Mouse (Mus musculus) liver, embryonic 11.5 days (tissue): ENCODE results near the gene Mcts2. TPM values are rescaled to one million over a fixed set of nuclear protein-coding genes. Genes with fewer than 3 reads are reported as not detected.

Experiments
- ATAC-seq: fragments of 200-750 bp; cut with Nextera tagmentation; replicated peaks from 2 replicates; pipeline ENCODE4 v1.8.0; 2017; ENCODE audit warnings: moderate number of reproducible peaks, mild to moderate bottlenecking, moderate TSS enrichment, moderate library complexity; ENCODE audit not compliant: low FRiP score
- DNase-seq: peaks from one replicate; pipeline ENCODE4 v3.0.0-alpha.2; 2017; ENCODE audit warnings: low spot score
- H3K27ac ChIP-seq: fragments of 300-500 bp; sonication (generic); 2 replicates; pipeline ENCODE4 v1.5.1; 2014; ENCODE audit warnings: mild to moderate bottlenecking, low read depth, low read length, control low read depth
- H3K27me3 ChIP-seq: fragments of 300-500 bp; sonication (generic); replicated peaks from 2 replicates; pipeline ENCODE4 v1.6.1; 2014; ENCODE audit warnings: low read length, mixed read lengths; ENCODE audit not compliant: control insufficient read depth, insufficient read depth
- H3K36me3 ChIP-seq: fragments of 300-500 bp; sonication (generic); 2 replicates; pipeline ENCODE4 v1.6.1; 2014; ENCODE audit warnings: mild to moderate bottlenecking, low read length, moderate library complexity, mixed read lengths; ENCODE audit not compliant: control insufficient read depth, insufficient read depth
- H3K4me1 ChIP-seq: fragments of 300-500 bp; sonication (generic); replicated peaks from 2 replicates; pipeline ENCODE4 v1.6.1; 2014; ENCODE audit warnings: low read length, mixed read lengths; ENCODE audit not compliant: control insufficient read depth, insufficient read depth
- H3K4me2 ChIP-seq: fragments of 300-500 bp; sonication (generic); 2 replicates; pipeline ENCODE4 v1.6.1; 2014; ENCODE audit warnings: mild to moderate bottlenecking, control low read depth, moderate library complexity
- H3K4me3 ChIP-seq: fragments of 300-500 bp; sonication (generic); 2 replicates; pipeline ENCODE4 v1.5.1; 2014; ENCODE audit warnings: low read depth, low read length, control low read depth
- H3K9ac ChIP-seq: fragments of 300-500 bp; sonication (generic); 2 replicates; pipeline ENCODE4 v1.6.1; 2014; ENCODE audit warnings: low read depth, low read length, control low read depth
- H3K9me3 ChIP-seq: fragments of 300-500 bp; sonication (generic); 2 replicates; pipeline ENCODE4 v1.6.1; 2016; ENCODE audit warnings: low read length, inconsistent platforms, mixed read lengths; ENCODE audit not compliant: control insufficient read depth
- WGBS: fragments of 180-500 bp; shearing (Covaris S2); extraction: QIAGEN DNeasy Blood & Tissue Kit; methylation state at CpG from one replicate; pipeline ENCODE4 v1.1.7; 2014; 5-methylcytosine and 5-hydroxymethylcytosine counted together
- polyA plus RNA-seq: library from polyadenylated mRNA; unstranded; fragments of >200 nt; fragmentation: Nextera tagmentation; extraction: Ambion mirVana; gene quantifications from 2 replicates; pipeline ENCODE4 v1.2.1, GENCODE M21; 2014

Gene Mcts2
- polyA plus RNA-seq, 1 experiment from 2014 or later = 31.5 TPM

GRCm38 (mm10) chr2:152726213-152726612, 39.4 kb downstream of the Mcts2 start:
- H3K9me3 ChIP-seq = no peaks in the 10 kb centered on the region
- H3K27me3 ChIP-seq = peaks cover 17% of the 10 kb centered on the region
- no peaks in the 10 kb centered on the region for H3K36me3 ChIP-seq
- no peak overlapping the region for H3K27ac ChIP-seq
- WGBS = 82% methylated on average over 6 of the region's 6 CpGs
- H3K9ac ChIP-seq = no peak overlapping the region
- DNase-seq = no peak
- peaks cover 34% of the 10 kb centered on the region for H3K4me1 ChIP-seq
- H3K4me3 ChIP-seq = no peak overlapping the region
- H3K4me2 ChIP-seq = no peak overlapping the region
- no peak for ATAC-seq

DNA sequence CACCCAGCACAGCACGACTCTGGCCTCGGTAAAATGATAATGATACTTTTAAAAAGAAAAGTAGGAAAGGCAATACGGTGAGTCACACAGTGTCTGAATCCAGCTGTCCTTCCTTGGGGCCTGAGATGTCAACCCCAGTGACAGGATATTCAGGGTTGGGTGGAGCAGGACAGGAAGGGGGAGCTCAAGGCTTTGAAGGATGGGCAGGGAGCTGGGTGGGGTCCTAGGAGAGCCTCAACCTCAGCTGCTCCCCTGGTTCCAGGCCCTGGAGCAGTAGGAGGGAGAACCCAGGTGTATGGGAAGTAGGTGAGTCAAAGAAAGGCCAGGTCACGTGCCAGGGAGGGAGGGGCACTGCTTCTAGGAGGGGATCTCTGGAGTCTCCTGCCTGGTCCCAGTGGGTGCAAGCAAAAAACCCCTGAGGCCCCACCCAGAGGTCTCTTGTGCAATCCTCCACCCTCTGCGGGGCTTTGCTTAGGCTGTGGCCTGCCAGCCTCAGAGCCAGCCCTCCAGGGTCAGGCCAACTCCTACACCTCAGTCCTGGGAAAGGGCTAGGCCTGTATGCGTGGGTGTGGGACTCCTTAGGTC, 40.0 kb downstream of the Mcts2 start:
- Histone ChIP-seq H3K27me3 (peaks cover 17% of the 10 kb centered on the region), H3K9ac (0 out of 2 replicates have a peak overlapping the region, but pooled peaks have one; percentile 20), H3K9me3 (no peaks in the 10 kb centered on the region), H3K4me2 (no peak overlapping the region), H3K4me1 (peaks cover 34% of the 10 kb centered on the region), H3K27ac (peak overlapping the region; percentile 5; the same call in 1 of the 2 replicates), H3K4me3 (no peak overlapping the region), H3K36me3 (no peaks in the 10 kb centered on the region)
- DNase-seq (no peak), ATAC-seq (no peak)
- WGBS = 45% methylated on average over 6 of the region's 6 CpGs

DNA sequence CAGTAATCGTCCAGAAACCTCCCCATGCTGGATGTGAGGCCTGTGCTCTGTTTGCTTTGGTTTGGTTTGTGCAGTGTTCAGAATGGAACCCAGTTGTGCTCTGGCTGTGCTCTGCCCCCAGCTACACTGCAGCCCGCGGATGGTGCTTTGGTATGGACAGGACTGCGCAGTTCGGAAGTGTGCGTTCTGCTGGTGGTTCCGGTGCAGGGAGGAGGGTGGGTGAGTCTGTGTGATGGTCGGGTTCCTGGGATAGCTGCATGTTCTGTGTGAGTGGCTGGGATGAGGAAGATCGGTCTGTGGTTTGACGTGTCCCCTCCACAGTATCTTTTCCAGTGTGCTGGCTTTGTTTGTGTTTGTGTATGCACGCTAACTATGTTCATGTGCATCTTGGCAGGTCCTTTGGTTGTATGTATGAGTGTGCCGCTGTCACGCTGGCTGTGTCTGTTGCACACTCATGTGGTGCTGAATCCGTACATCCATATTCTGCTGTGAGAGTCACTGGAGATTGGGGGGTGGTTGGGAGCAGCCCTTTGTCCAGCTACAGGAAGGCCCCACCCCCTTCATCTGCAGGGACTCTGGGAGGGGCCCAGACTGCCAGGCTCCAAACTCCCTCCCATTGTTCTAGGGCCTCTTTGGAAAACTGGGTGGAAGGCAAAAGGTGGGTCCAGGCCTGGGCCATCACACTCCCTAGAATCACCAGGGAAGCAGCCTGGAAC, 41.1 kb downstream of the Mcts2 start:
- Histone ChIP-seq H3K9me3 (no peaks in the 10 kb centered on the region), H3K27me3 (peaks cover 17% of the 10 kb centered on the region), H3K27ac (peak overlapping the region; percentile 53), H3K36me3 (no peaks in the 10 kb centered on the region), H3K9ac (no peak overlapping the region), H3K4me2 (no peak overlapping the region), H3K4me3 (no peak overlapping the region), H3K4me1 (peaks cover 34% of the 10 kb centered on the region)
- ATAC-seq (no peak), DNase-seq (no peak)
- 79% methylated on average over 14 of the region's 14 CpGs for WGBS

DNA sequence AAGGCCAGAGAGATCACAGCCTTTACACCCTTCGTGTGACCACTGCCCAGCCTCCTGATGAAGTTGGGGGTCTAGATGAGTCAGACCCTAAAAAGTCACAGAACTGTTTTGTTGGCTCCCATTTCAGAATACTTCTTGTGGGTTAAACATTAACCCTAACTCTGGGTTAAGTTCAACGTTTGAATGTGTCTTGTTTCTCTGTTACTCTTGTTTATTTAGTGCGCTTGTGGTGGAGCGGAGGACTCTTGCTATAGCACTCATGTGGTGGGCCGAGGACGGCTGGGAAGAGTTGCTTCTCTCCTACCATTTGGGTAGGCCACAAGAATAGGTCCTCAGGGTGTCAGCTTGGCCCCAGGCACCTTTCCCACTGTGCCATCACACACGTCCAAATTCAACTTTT, 41.8 kb downstream of the Mcts2 start:
- H3K27me3 ChIP-seq = peaks cover 14% of the 10 kb centered on the region
- WGBS = 69% methylated on average over 7 of the region's 7 CpGs
- DNase-seq (no peak), ATAC-seq (no peak)
- no peaks in the 10 kb centered on the region for H3K36me3 ChIP-seq
- peaks cover 34% of the 10 kb centered on the region for H3K4me1 ChIP-seq
- H3K4me3 ChIP-seq = no peak overlapping the region
- H3K9ac ChIP-seq = no peak overlapping the region
- H3K27ac ChIP-seq = peak overlapping the region; percentile 59
- H3K4me2 ChIP-seq = no peak overlapping the region
- H3K9me3 ChIP-seq = no peaks in the 10 kb centered on the region

GRCm38 (mm10) chr2:152729013-152729635, 42.3 kb downstream of the Mcts2 start:
- 29% methylated on average over 8 of the region's 8 CpGs for WGBS
- H3K4me2 ChIP-seq = peak overlapping the region; percentile 2
- peaks cover 37% of the 10 kb centered on the region for H3K4me1 ChIP-seq
- no peaks in the 10 kb centered on the region for H3K36me3 ChIP-seq
- no peak overlapping the region for H3K4me3 ChIP-seq
- H3K9ac ChIP-seq = peak overlapping the region; percentile 52
- ATAC-seq = peak; percentile 33
- H3K9me3 ChIP-seq = no peaks in the 10 kb centered on the region
- DNase-seq = no peak
- peak overlapping the region; percentile 63 for H3K27ac ChIP-seq
- H3K27me3 ChIP-seq = peaks cover 8% of the 10 kb centered on the region

DNA sequence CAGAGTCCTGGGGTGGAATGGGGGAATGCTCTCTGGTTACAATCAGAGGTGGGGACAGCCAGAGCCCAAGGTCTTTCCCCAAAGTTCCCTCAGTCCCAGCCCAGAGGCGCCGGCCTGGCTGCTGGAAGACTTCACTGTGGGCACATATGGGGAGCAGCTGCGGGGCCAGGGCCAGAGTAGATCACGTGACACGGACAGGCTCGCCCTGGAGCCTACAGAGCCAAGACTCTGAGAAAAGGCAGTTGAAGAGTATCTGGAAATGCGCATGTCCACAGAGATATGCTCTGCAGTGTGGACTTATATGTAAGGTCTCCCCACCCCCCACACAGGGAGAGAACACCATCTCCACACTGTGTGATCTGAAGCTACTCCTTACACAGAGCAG, 42.8 kb downstream of the Mcts2 start:
- H3K9me3 ChIP-seq = no peaks in the 10 kb centered on the region
- 14% methylated on average over 7 of the region's 7 CpGs for WGBS
- peaks cover 7% of the 10 kb centered on the region for H3K27me3 ChIP-seq
- peak; percentile 68 for ATAC-seq
- H3K4me1 ChIP-seq = peaks cover 41% of the 10 kb centered on the region
- peak; percentile 61 for DNase-seq
- peak overlapping the region; percentile 63 for H3K27ac ChIP-seq
- H3K36me3 ChIP-seq = no peaks in the 10 kb centered on the region
- peak overlapping the region; percentile 52 for H3K9ac ChIP-seq
- H3K4me2 ChIP-seq = peak overlapping the region; percentile 2
- no peak overlapping the region for H3K4me3 ChIP-seq

DNA sequence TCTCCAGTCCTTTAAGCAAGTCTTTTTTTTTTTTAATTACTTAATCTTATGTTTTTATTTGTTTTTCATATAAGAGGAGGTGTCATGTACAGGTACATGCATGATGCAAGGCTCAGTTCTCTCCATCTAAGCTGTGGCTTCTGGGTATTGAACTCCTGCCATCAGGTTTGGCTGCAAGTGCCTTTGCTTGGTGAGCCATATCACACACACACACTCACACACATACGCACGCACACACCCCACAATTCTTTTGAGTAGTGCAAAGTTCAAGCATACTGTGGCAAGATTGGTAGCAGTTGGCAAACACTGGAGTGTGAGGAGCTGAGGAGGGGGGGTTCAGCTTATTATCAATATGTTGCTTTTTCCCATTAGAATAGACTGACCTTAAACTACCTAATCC, 46.4 kb downstream of the Mcts2 start:
- ATAC-seq = no peak
- Histone ChIP-seq H3K27ac (no peak overlapping the region), H3K9ac (no peak overlapping the region), H3K4me2 (no peak overlapping the region), H3K27me3 (no peaks in the 10 kb centered on the region), H3K36me3 (no peaks in the 10 kb centered on the region), H3K9me3 (no peaks in the 10 kb centered on the region), H3K4me1 (peaks cover 48% of the 10 kb centered on the region), H3K4me3 (no peak overlapping the region)
- 80% methylated on average over 2 of the region's 2 CpGs for WGBS
- DNase-seq = no peak

DNA sequence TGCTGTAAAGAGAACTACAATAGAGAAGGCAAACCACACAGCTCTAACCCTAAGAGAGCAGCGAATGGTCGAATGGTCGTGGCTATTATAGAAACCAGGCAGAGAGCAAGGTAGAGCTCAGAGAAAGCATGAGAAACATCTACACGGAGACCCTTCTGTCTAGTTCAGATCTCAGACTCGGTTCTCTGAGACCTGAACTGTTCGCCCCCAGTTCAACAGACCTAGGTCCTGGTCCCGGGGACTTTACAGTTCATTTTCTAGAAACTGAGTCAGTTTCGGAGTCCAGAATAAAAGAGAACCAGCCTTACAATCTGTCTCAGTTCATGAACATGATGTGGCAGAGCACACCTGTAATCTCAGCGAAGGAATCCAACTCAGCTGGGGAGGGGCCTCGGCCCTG, 47.7 kb downstream of the Mcts2 start:
- H3K9me3 ChIP-seq = no peaks in the 10 kb centered on the region
- no peaks in the 10 kb centered on the region for H3K27me3 ChIP-seq
- peaks cover 48% of the 10 kb centered on the region for H3K4me1 ChIP-seq
- no peak for DNase-seq
- 20% methylated on average over 10 of the region's 10 CpGs for WGBS
- H3K36me3 ChIP-seq = no peaks in the 10 kb centered on the region
- peak overlapping the region; percentile 78 for H3K4me3 ChIP-seq
- H3K27ac ChIP-seq = peak overlapping the region; percentile 64
- ATAC-seq = no peak
- peak overlapping the region; percentile 95 for H3K4me2 ChIP-seq
- peak overlapping the region; percentile 38; the same call in 1 of the 2 replicates for H3K9ac ChIP-seq
